Mouse (Mus musculus) ovary, adult 18-20 months (tissue): ENCODE measurements around the gene Il19.

Experiments
- DNase-seq: peaks from one replicate; pipeline ENCODE4 v3.0.0; 2022; ENCODE audit warnings: low spot score, mixed read lengths

The Il19 gene

GRCm38 (mm10) chr1:130940065-130940687, at the start of gene Il19:
Gene Il19 (minus strand): TSS chr1:130940115.
- no peak for DNase-seq

DNA sequence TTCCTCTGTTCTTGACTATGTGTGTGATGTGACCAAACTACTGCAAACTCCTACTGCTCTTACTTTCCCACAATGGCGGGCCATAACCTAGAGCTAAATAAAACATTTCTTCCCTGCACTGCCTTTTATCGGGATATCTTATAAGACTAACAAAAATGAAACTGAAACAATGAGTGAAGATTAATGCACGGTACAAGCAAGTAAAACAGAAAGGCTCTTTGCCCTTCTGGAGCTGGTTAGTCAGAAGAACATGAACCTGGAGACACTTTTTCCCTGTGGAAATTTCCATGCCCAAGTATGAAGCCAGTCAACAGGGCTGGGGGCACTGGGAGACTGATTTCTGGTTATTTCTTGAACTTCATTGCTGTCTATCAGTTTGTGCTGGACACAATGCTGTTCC, 49.4 kb upstream of the Il19 start:
- DNase-seq = no peak

GRCm38 (mm10) chr1:130987418-130987817, 47.5 kb upstream of the Il19 start:
- no peak for DNase-seq

DNA sequence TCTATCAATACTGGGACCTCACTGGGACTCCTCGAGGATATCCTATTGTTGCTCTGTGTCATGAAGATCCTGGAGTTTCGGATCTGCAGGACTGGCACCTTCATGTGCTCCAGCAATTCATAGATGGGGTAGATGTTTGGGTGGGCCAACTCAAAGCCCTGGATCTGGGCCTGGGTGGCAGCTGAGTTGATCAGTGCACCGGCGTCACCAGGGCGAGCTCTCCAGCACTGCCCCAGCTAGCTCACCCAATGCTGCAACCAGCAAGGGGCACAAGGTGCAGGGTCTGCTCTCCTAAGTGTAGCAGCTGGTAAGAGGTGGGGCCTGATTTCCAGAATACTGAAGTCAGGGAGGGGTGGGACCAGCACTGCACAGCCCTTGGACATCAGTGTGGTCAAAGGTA, 47.1 kb upstream of the Il19 start:
- DNase-seq = no peak

DNA sequence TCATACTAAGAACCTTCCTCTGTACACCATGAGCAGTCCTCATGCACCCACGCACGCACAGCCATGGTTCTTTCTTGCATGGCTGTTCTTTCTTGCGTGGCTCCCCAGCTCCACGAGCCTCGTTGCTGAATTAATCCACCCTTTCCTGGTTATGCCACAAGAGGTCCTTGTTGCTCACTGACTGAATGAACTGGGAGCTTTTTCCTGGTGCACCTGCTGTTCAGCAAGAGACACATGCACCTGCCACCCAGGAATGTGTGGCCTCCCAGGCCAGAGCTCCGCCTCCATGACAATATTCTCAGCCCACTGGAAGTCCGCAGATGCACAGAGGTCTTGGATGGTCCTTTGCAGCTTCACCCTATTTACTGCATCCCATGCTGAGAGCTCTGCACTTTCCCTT, 44.5 kb upstream of the Il19 start:
- no peak for DNase-seq

- no peak for DNase-seq
Observed at GRCm38 (mm10) chr1:130979455-130979854, 39.5 kb upstream of the Il19 start.

- DNase-seq = peak; percentile 29
Observed at GRCm38 (mm10) chr1:130963891-130964290, 24.0 kb upstream of the Il19 start.

DNA sequence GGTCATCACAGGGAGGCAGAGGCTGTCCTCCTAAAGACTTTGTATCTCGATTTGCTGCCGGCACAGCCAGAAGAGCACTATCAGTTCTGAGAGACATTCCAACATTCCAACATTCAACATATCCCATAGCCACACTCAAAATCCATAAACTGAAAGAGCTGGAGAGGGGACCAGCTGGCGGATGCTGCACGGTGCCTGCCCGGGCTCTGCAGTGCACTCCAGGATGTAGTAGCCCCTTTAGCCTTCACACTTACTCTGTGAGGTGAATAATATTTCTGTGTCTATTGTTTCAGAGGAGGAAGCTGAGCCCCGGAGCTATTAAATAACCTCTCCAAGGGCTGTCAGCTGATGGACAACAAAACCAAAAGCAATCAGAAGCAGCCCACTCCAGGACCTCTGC, 7.0 kb upstream of the Il19 start:
- no peak for DNase-seq

DNA sequence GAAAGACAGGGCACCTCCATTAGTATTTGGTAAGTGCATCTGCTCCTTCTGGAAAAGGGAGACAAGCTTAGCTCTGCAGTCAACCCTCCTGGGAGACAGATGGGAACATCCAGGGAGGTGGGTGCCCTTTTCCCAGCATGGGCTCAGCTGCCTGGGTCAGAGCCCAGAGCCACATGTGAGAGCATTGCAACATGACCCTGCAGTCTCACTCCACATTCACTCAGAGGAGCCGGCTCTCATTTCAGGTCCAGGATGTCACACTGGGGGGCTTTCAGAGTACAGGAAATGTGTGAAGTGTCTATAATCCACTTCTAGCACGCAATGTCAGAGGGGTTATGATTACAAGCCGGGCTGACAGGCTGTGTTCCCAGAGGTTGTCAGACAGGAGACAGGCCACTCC, 1.9 kb upstream of the Il19 start:
- no peak for DNase-seq

DNA sequence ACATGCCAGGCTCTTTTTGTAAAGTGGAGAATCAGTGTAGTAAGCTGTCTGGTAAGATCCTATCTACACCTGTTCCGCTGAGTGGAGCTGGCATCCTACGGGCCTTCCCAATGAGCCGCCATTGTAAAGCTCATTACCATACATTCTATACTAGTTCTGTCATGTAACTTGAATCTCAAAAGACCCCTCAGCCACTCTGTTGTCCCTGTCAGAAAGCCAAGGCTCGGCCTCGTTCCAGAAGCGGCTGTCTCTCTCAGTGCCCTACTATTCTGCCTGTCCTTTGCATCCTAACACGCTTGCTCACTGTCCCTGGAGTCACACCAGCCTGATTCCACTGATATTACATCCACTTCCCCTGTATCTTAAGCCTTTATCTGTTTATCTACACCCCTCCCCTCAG, 1.7 kb downstream of the Il19 start:
- no peak for DNase-seq

DNA sequence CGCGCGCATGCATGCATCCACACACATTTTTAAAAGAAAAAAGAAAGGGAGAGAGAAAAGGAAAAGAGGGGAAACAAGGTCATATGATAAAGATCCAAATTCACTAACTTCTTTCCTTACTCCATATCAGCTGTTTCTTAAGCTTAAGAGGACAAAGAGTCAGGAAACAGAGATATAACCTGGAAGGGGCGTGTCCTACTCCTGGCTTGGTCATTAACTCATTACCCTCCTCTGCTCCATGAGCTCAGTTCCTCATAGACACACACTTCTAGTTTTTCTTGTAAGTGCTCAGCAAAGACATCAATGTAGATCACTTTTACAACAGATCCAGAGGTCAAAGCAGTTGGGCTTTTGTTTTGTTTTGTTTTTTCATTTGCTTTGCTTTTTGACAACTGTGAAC, 2.7 kb downstream of the Il19 start:
- no peak for DNase-seq

- DNase-seq = no peak
Observed at GRCm38 (mm10) chr1:130936351-130936750, 3.6 kb downstream of the Il19 start.

GRCm38 (mm10) chr1:130926484-130926883, 13.4 kb downstream of the Il19 start:
- DNase-seq = no peak

DNA sequence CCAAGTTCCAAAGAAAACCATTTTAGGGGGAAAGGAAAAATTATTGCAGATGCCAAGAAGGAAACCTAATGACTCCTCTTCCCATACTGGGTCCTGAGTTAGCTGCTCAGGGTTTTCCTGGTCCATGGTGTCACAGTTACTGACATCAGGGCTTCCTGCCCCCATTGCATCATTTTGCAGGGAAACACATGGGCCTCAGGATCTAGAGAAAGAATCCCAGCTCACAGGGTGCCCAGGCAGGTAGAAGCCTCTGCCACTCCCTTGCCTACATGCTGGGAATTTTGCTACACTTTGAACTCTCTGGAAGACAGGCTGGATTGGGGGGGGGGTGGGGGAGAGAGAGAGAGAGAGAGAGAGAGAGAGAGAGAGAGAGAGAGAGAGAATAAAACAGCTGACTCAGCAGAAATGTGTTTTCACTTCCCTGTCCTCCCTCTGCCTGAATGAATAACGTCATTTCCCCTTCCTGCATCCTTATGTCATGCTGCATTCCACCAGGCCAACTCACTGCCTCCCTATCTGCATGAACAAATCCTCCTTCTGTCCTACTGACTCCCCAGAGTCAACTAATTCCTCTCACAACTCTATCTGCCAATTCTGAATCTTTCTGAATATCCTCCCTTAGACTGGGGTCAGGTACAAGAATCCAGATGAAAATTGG, 21.5 kb downstream of the Il19 start:
- no peak for DNase-seq

- DNase-seq = no peak
Observed at GRCm38 (mm10) chr1:130911401-130912010, 28.4 kb downstream of the Il19 start, which contains the start of gene Il20. Gene Il20 (minus strand): TSS chr1:130911451.

GRCm38 (mm10) chr1:130902505-130902904, 37.4 kb downstream of the Il19 start:
- no peak for DNase-seq

- DNase-seq = no peak
Observed at GRCm38 (mm10) chr1:130894468-130894867, 45.4 kb downstream of the Il19 start.

DNA sequence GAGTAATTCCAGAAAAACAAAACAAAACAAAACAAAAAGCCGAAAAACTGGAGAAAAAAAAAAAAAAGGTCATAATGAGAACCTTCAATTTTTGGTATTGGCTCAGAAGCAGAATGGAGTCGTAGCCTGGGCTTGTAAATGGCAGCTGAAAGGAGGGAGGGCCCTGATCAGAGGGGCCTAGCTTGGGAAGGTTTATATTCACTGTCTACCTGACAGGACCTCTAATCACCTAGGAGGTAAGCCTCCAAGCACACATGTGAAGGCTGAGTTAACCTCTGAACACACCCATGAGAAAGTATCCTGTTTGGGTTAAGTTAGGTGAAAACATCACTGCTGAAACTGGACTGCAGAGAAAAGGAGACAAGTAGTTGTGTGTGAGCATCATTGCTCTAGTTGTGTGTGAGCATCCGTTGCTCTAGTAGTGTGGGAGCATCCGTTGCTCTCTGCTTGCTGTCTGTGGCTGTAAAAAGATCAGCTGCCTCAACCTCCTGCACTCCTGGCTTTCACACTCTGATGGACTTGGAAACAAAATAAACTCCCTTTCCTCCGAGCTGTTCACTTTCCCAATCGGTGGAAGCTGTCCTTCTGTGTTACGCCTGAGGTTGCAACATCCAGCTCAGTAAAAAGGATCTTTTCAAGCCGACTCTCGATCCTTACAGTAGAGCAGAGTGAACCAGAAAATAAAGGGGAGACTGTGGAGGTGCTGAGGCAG, 46.4 kb downstream of the Il19 start:
- DNase-seq = no peak

DNA sequence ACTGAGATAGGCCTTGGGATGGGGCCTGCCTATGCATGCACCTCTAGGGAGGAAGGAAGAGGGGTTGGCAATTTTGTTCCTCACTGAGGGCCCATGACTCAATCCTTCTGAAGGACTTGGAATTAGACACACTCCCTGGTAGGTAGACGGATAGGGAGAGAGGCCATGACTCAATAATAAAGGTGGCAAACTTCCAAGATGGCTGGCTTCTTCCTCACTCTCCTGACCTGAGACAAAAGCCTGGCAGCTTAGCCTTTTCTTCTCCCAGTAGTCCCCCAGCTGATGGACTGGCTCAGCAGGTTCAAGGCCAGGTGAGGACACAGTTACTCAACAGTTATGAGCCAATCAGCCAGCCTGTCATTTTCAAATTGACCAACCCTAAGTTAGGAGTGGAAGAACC, 47.5 kb downstream of the Il19 start:
- DNase-seq = peak; percentile 10

- no peak for DNase-seq
Observed at GRCm38 (mm10) chr1:130887354-130887753, 52.6 kb downstream of the Il19 start, which contains the start of gene Il24. Gene Il24 (minus strand): TSS chr1:130887454.

DNA sequence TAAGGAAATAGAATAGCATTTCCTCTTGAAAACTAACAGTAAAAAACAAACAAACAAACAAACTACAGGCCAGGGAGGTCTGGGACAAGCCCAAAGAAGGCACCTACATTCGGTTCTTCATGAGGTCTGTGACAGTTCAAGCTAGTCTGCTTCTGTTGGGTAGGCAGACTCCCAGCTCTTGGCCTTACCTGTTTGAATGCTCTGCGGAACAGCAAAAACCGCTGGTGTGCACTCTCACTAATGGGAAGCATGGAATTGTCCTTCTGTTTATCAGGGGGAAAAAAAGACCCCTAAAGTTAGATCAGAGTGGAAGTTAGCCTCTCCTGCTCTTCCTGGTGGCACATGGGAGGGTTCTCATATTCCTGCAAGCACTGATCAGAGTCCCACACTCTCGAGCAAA, 56.8 kb downstream of the Il19 start:
- DNase-seq = no peak
